Mouse (Mus musculus) splenic B cell, adult 2 months (primary cell): ENCODE data around the gene Naa40.

Experiments
- DNase-seq: peaks from one replicate; pipeline ENCODE4 v3.0.0-alpha.2; 2011; ENCODE audit warnings: low read depth, low spot score
- H3K27me3 ChIP-seq: 2 replicates; pipeline ENCODE4 v1.6.1; 2012; ENCODE audit warnings: mild to moderate bottlenecking, low read length, moderate library complexity, mixed read lengths; ENCODE audit not compliant: control insufficient read depth, poor library complexity, insufficient read depth, severe bottlenecking
- H3K36me3 ChIP-seq: 2 replicates; pipeline ENCODE4 v1.6.1; 2012; ENCODE audit warnings: mild to moderate bottlenecking, low read length, moderate library complexity, mixed read lengths; ENCODE audit not compliant: control insufficient read depth, poor library complexity, insufficient read depth, severe bottlenecking

The Naa40 gene

GRCm38 (mm10) chr19:7213010-7213409, 28.0 kb downstream of the Naa40 start:
- no peak for DNase-seq
- Histone ChIP-seq H3K36me3 (no peaks in the 10 kb centered on the region; the same call in 1 of the 2 replicates), H3K27me3 (no peaks in the 10 kb centered on the region)

- Histone ChIP-seq H3K27me3 (no peaks in the 10 kb centered on the region), H3K36me3 (no peaks in the 10 kb centered on the region; the same call in 1 of the 2 replicates)
- DNase-seq: no peak
Observed at GRCm38 (mm10) chr19:7212216-7212615, 28.8 kb downstream of the Naa40 start.

GRCm38 (mm10) chr19:7209907-7210646, 30.9 kb downstream of the Naa40 start:
- H3K27me3 ChIP-seq: no peaks in the 10 kb centered on the region
- DNase-seq: no peak
- no peaks in the 10 kb centered on the region; the same call in 1 of the 2 replicates for H3K36me3 ChIP-seq

GRCm38 (mm10) chr19:7205753-7206736, 34.9 kb downstream of the Naa40 start, which contains the start of gene Otub1:
TSS of gene Otub1 (minus strand) at chr19:7206316.
- Histone ChIP-seq H3K36me3 (no peaks in the 10 kb centered on the region; the same call in none of the 2 replicates), H3K27me3 (no peaks in the 10 kb centered on the region)
- peak; percentile 93 for DNase-seq

GRCm38 (mm10) chr19:7205326-7205725, 35.7 kb downstream of the Naa40 start:
- Histone ChIP-seq H3K27me3 (no peaks in the 10 kb centered on the region), H3K36me3 (peaks cover 5% of the 10 kb centered on the region)
- no peak for DNase-seq

GRCm38 (mm10) chr19:7204898-7205297, 36.1 kb downstream of the Naa40 start:
- no peak for DNase-seq
- Histone ChIP-seq H3K36me3 (peaks cover 8% of the 10 kb centered on the region), H3K27me3 (no peaks in the 10 kb centered on the region)

GRCm38 (mm10) chr19:7200427-7200826, 40.6 kb downstream of the Naa40 start:
- no peaks in the 10 kb centered on the region for H3K27me3 ChIP-seq
- H3K36me3 ChIP-seq: peaks cover 8% of the 10 kb centered on the region
- DNase-seq: no peak

- H3K27me3 ChIP-seq: no peaks in the 10 kb centered on the region
- DNase-seq: no peak
- peaks cover 8% of the 10 kb centered on the region for H3K36me3 ChIP-seq
Observed at GRCm38 (mm10) chr19:7199089-7199488, 41.9 kb downstream of the Naa40 start.

GRCm38 (mm10) chr19:7197445-7197844, 43.5 kb downstream of the Naa40 start:
- H3K27me3 ChIP-seq: no peaks in the 10 kb centered on the region
- peaks cover 8% of the 10 kb centered on the region for H3K36me3 ChIP-seq
- DNase-seq: no peak

- Histone ChIP-seq H3K27me3 (no peaks in the 10 kb centered on the region), H3K36me3 (peaks cover 8% of the 10 kb centered on the region)
- DNase-seq: no peak
Observed at GRCm38 (mm10) chr19:7196741-7197270, 44.2 kb downstream of the Naa40 start.

- H3K36me3 ChIP-seq: peaks cover 8% of the 10 kb centered on the region
- H3K27me3 ChIP-seq: no peaks in the 10 kb centered on the region
- DNase-seq: peak; percentile 68
Observed at GRCm38 (mm10) chr19:7195900-7196728, 44.9 kb downstream of the Naa40 start.

- no peaks in the 10 kb centered on the region for H3K36me3 ChIP-seq
- no peaks in the 10 kb centered on the region for H3K27me3 ChIP-seq
- no peak for DNase-seq
Observed at GRCm38 (mm10) chr19:7192561-7192967, 48.4 kb downstream of the Naa40 start.

GRCm38 (mm10) chr19:7191639-7192038, 49.3 kb downstream of the Naa40 start:
- Histone ChIP-seq H3K27me3 (no peaks in the 10 kb centered on the region), H3K36me3 (no peaks in the 10 kb centered on the region)
- no peak for DNase-seq

GRCm38 (mm10) chr19:7190986-7191385, 50.0 kb downstream of the Naa40 start:
- Histone ChIP-seq H3K27me3 (no peaks in the 10 kb centered on the region), H3K36me3 (no peaks in the 10 kb centered on the region)
- DNase-seq: no peak
